ENCODE assay signal across 12 mouse cellular contexts in the genomic region with DNA sequence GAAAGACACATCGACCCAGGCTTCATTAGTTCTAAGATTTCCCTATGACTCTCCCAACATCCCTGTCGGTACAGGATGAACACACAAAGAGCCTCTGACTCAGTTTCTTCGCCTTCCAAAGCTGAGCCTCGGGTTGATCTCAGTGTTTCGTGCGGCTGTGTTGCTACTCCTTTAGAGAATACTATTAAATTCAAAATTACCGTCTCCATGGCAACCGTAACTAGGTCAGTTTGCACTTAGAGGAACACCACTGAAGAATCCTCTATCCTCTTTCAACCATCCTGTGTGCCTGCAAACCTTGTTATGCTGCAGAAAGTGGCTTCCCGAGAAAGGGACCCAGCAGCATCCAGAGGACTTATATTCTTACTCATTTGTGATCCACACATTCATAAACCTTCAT. TPM values are rescaled to one million over a fixed set of nuclear protein-coding genes. Genes with fewer than 3 reads are reported as not detected.
DNase-seq lines count a peak whose midpoint lies in the region; ATAC-seq and TF ChIP-seq lines count a peak whose summit lies in the region.
"Had no signal": no experiment of that assay in that cellular context is flagged by ENCODE, and none has a peak within 500 bp of the region (broad histone marks: within the 10 kb centered on the region; RNA-seq: fewer than 3 reads in every experiment).

No protein-coding gene starts in this region.

- H3K27me3 ChIP-seq in forebrain, postnatal 0 days (ENCODE audit: insufficient read depth, low read length), result no peaks in the 10 kb centered on the region
- H3K27me3 ChIP-seq: embryonic facial prominence, embryonic 15.5 days; heart, embryonic 13.5 days; Patski had no signal

- DNase-seq in embryo, embryonic 11 days, result peak; percentile 11
- no peak for DNase-seq in embryo, embryonic 9.5 days (ENCODE audit: extremely low spot score)
- peak; percentile 76 for DNase-seq in forebrain, postnatal 0 days
- peak; percentile 22 to 25 for DNase-seq in left cerebral cortex, adult 2 months (ENCODE audit: extremely low spot score in 1 of 2, low spot score in 2 of 2)
- peak; percentile 55 for DNase-seq in right cerebral cortex, adult 18-20 months
- no peak for DNase-seq in urinary bladder, adult 2 months (ENCODE audit: low spot score)
- no peak for DNase-seq in kidney, postnatal 25 days
- no peak for DNase-seq in yolk sac, embryonic 10.5 days (ENCODE audit: low spot score)
- DNase-seq: kidney, postnatal 10 days had no signal

- intact Hi-C loops in left cerebral cortex, adult 2 months (cut with DNase I), result no loop called here

- H3K27ac ChIP-seq in forebrain, postnatal 0 days (ENCODE audit: low read depth, low read length), result peak overlapping the region; percentile 69
- peak overlapping the region; percentile 54 for H3K27ac ChIP-seq in left cerebral cortex, adult 2 months
- H3K27ac ChIP-seq: embryonic facial prominence, embryonic 15.5 days; heart, embryonic 13.5 days had no signal

- WGBS in forebrain, postnatal 0 days, result 34% methylated on average over 9 of the region's 9 CpGs

- peaks cover 9% of the 10 kb centered on the region; the same call in 1 of the 2 replicates for H3K4me1 ChIP-seq in forebrain, postnatal 0 days (ENCODE audit: insufficient read depth)
- H3K4me1 ChIP-seq: embryonic facial prominence, embryonic 15.5 days; heart, embryonic 13.5 days had no signal

- no peaks in the 10 kb centered on the region for H3K36me3 ChIP-seq in forebrain, postnatal 0 days (ENCODE audit: insufficient read depth)
- H3K36me3 ChIP-seq: embryonic facial prominence, embryonic 15.5 days; heart, embryonic 13.5 days had no signal

- H3K4me3 ChIP-seq in forebrain, postnatal 0 days (ENCODE audit: low read depth, low read length), result no peak overlapping the region
- no peak overlapping the region for H3K4me3 ChIP-seq in left cerebral cortex, adult 2 months
- H3K4me3 ChIP-seq: embryonic facial prominence, embryonic 15.5 days; heart, embryonic 13.5 days had no signal

- no peak for TF ChIP-seq CTCF in forebrain, postnatal 0 days (IDR thresholded peaks at IDR 0.05; ENCODE audit: low read depth)
- no peak for TF ChIP-seq CTCF in left cerebral cortex, adult 2 months (IDR thresholded peaks at IDR 0.05)

- H3K4me2 ChIP-seq in forebrain, postnatal 0 days (ENCODE audit: low read depth), result no peak overlapping the region
- H3K4me2 ChIP-seq: embryonic facial prominence, embryonic 15.5 days; heart, embryonic 13.5 days had no signal

- ATAC-seq in forebrain, postnatal 0 days, result peak; percentile 91
- ATAC-seq: Patski had no signal

- no peak overlapping the region for H3K9ac ChIP-seq in forebrain, postnatal 0 days
- H3K9ac ChIP-seq: embryonic facial prominence, embryonic 15.5 days; heart, embryonic 13.5 days had no signal

- H3K9me3 ChIP-seq in forebrain, postnatal 0 days (ENCODE audit: low read length), result no peaks in the 10 kb centered on the region
- H3K9me3 ChIP-seq: embryonic facial prominence, embryonic 15.5 days; heart, embryonic 13.5 days had no signal

RNA-seq across cellular contexts. Expression of a gene that starts 9.3 kb away (rescaled TPM):
- total RNA-seq in forebrain, postnatal 0 days (2014; rRNA removed), result 0.15 and 0.33 TPM in 2 replicates
- polyA plus RNA-seq in forebrain, postnatal 0 days (2015; fragmentation: Nextera tagmentation; extraction: Ambion mirVana), result 0.05 and 0.12 TPM in 2 replicates
- total RNA-seq in left cerebral cortex, adult 2 months (2021), result not detected
- not detected in 2 replicates for polyA plus RNA-seq in urinary bladder, adult 2 months (2012; rRNA removed)
- polyA plus RNA-seq: heart, embryonic 13.5 days had no signal

Comparison
In these comparisons a context has a peak if more than half of its experiments do, and no peak if none do; other contexts are left out.
1. DNase-seq: peak in embryo, embryonic 11 days (single experiment), forebrain, postnatal 0 days (single experiment), left cerebral cortex, adult 2 months (2 of 2) and right cerebral cortex, adult 18-20 months (single experiment); none in embryo, embryonic 9.5 days (single experiment), urinary bladder, adult 2 months (single experiment), kidney, postnatal 25 days (0 of 2) and yolk sac, embryonic 10.5 days (single experiment).